Mouse (Mus musculus) limb, embryonic 13.5 days (tissue): ENCODE data around the gene Hoxd4. TPM values are rescaled to one million over a fixed set of nuclear protein-coding genes. Genes with fewer than 3 reads are reported as not detected.

Experiments
- ATAC-seq: fragments of 200-750 bp; cut with Nextera tagmentation; 2 replicates; pipeline ENCODE4 v1.8.0; 2017; ENCODE audit warnings: low read depth, moderate number of reproducible peaks, moderate TSS enrichment; ENCODE audit not compliant: low FRiP score
- H3K27ac ChIP-seq: fragments of 300-500 bp; sonication (generic); 2 replicates; pipeline ENCODE4 v1.5.1; 2015; ENCODE audit warnings: inconsistent platforms, mild to moderate bottlenecking, moderate library complexity
- H3K27me3 ChIP-seq: fragments of 300-500 bp; sonication (generic); 2 replicates; pipeline ENCODE4 v1.6.1; 2015; ENCODE audit warnings: mild to moderate bottlenecking, inconsistent platforms
- H3K36me3 ChIP-seq: fragments of 300-500 bp; sonication (generic); 2 replicates; pipeline ENCODE4 v1.6.1; 2015; ENCODE audit warnings: inconsistent platforms, mild to moderate bottlenecking, moderate library complexity
- H3K4me1 ChIP-seq: fragments of 300-500 bp; sonication (generic); 2 replicates; pipeline ENCODE4 v1.6.1; 2015; ENCODE audit warnings: inconsistent platforms
- H3K4me2 ChIP-seq: fragments of 300-500 bp; sonication (generic); replicated peaks from 2 replicates; pipeline ENCODE4 v1.6.1; 2015; ENCODE audit warnings: inconsistent platforms, mild to moderate bottlenecking, moderate library complexity
- H3K4me3 ChIP-seq: fragments of 300-500 bp; sonication (generic); 2 replicates; pipeline ENCODE4 v1.5.1; 2015; ENCODE audit warnings: moderate library complexity, mild to moderate bottlenecking, inconsistent platforms
- H3K9ac ChIP-seq: fragments of 300-500 bp; sonication (generic); 2 replicates; pipeline ENCODE4 v1.6.1; 2015; ENCODE audit warnings: mild to moderate bottlenecking, inconsistent platforms
- H3K9me3 ChIP-seq: fragments of 300-500 bp; sonication (generic); 2 replicates; pipeline ENCODE4 v1.6.1; 2016; ENCODE audit warnings: inconsistent platforms
- WGBS: fragments of 180-500 bp; shearing (Covaris S2); methylation state at CpG from one replicate; pipeline ENCODE4 v1.1.7; 2015; 5-methylcytosine and 5-hydroxymethylcytosine counted together
- polyA plus RNA-seq: library from polyadenylated mRNA; unstranded; fragments of >200 nt; fragmentation: Nextera tagmentation; extraction: Ambion mirVana; gene quantifications from 2 replicates; pipeline ENCODE4 v1.2.1, GENCODE M21; 2015

Gene Hoxd4
- polyA plus RNA-seq, 1 experiment from 2014 or later: 0.55 TPM

- Histone ChIP-seq H3K27me3 (peaks cover 57% of the 10 kb centered on the region), H3K36me3 (peaks cover 7% of the 10 kb centered on the region; the same call in 1 of the 2 replicates), H3K27ac (peak overlapping the region; percentile 97), H3K4me2 (peak overlapping the region; percentile 75), H3K4me3 (peak overlapping the region; percentile 79), H3K9ac (peak overlapping the region; percentile 99), H3K9me3 (no peaks in the 10 kb centered on the region), H3K4me1 (peaks cover 28% of the 10 kb centered on the region)
- peak; percentile 32; the same call in 1 of the 2 replicates for ATAC-seq
- WGBS: 2% methylated on average over 40 of the region's 40 CpGs
Measured at GRCm38 (mm10) chr2:74672481-74673362, 39.0 kb upstream of the Hoxd4 start.

DNA sequence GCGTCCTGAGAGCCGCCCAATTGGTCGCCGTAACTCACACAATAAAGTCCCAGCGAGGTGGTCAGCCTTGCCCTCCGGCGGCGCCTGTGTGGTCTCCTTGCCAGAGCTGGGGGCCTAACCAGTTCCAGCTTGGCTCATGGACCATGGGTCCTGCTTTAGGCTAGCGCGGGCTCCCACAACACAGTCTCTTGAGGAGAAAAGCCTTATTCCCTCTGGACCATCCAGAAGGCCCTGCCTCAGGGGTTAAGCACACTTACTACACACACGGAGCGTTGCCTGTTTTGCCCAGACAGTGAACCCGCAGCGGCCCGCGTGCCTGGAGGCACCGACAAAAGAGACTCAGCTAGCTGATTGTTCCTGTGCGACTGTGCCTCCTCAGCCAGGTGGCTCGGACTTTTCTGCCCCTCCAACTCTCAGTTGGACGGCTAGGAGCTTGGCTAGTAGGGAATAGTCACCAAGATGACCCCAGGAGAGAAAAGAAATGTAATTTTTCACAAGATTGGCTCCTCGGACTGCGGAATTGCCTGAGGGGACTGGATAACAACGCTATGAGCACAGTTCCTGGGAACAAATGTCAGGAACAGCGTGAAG is 37.8 kb upstream of the Hoxd4 start:
- peak overlapping the region; percentile 75 for H3K4me2 ChIP-seq
- no peaks in the 10 kb centered on the region for H3K9me3 ChIP-seq
- peaks cover 57% of the 10 kb centered on the region for H3K27me3 ChIP-seq
- H3K36me3 ChIP-seq: peaks cover 7% of the 10 kb centered on the region; the same call in 1 of the 2 replicates
- H3K27ac ChIP-seq: peak overlapping the region; percentile 97
- peak overlapping the region; percentile 79 for H3K4me3 ChIP-seq
- ATAC-seq: 0 out of 2 replicates have a peak, but pooled peaks have one; percentile 10
- H3K4me1 ChIP-seq: peaks cover 29% of the 10 kb centered on the region
- H3K9ac ChIP-seq: peak overlapping the region; percentile 99
- 6% methylated on average over 24 of the region's 24 CpGs for whole genome bisulfite sequencing

- Histone ChIP-seq H3K4me3 (peak within 1 kb of the TSS; percentile 79), H3K36me3 (peaks cover 4% of the 10 kb centered on the region; the same call in 1 of the 2 replicates), H3K27ac (peak within 1 kb of the TSS; percentile 97), H3K4me1 (peaks cover 32% of the 10 kb centered on the region), H3K4me2 (peak within 1 kb of the TSS; percentile 75), H3K27me3 (peaks cover 58% of the 10 kb centered on the region), H3K9me3 (no peaks in the 10 kb centered on the region), H3K9ac (peak within 1 kb of the TSS; percentile 99)
- 2% methylated on average over 47 of the region's 47 CpGs for WGBS
- peak; percentile 74 for ATAC-seq
Measured at GRCm38 (mm10) chr2:74674881-74675665, 36.7 kb upstream of the Hoxd4 start, which contains the start of gene Hoxd12. TSS of gene Hoxd12 (plus strand) at chr2:74675013.

GRCm38 (mm10) chr2:74675666-74676282 is 36.0 kb upstream of the Hoxd4 start:
- H3K4me1 ChIP-seq: peaks cover 32% of the 10 kb centered on the region
- 10% methylated on average over 24 of the region's 24 CpGs for WGBS
- ATAC-seq: no peak
- H3K27ac ChIP-seq: peak overlapping the region; percentile 97
- H3K9ac ChIP-seq: peak overlapping the region; percentile 99
- peaks cover 61% of the 10 kb centered on the region for H3K27me3 ChIP-seq
- H3K4me2 ChIP-seq: peak overlapping the region; percentile 75
- no peaks in the 10 kb centered on the region for H3K9me3 ChIP-seq
- H3K36me3 ChIP-seq: peaks cover under 1% of the 10 kb centered on the region; the same call in 1 of the 2 replicates
- H3K4me3 ChIP-seq: peak overlapping the region; percentile 79

DNA sequence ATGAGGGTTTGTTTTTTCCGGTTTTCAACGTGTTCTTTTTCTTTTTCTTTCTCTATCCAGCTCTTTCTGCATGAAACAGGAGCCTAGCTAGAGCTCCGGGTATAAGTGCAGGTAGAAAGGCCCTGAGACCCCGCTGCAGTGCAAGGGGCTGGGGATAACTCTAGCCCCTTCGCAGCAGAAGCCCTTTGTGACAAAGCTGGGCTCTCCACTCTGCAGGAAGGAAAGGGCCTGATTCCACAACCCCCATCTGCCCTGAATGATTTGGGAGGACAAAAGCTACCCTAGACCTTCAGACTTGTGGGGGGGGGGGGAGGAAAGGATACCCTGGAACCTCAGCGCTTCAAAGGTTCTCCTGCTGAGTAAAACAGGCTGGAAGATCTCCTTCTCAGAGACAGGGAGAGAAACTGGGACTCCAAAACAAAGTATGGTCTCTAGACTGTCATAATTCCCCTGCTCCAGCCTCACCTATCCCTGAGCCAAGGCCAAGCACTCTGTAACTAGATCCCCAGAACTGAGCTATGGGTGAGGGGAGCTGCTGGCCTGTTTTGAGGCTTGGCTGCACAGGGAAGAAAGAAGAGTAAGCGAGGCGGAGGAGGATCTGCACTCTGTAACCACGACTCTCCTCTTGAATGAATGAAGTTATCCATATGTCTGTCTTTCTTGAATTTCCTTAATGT is 35.2 kb upstream of the Hoxd4 start:
- H3K9ac ChIP-seq: peak overlapping the region; percentile 99
- no peaks in the 10 kb centered on the region for H3K9me3 ChIP-seq
- peak overlapping the region; percentile 75 for H3K4me2 ChIP-seq
- WGBS: 14% methylated on average over 9 of the region's 9 CpGs
- peaks cover 65% of the 10 kb centered on the region for H3K27me3 ChIP-seq
- peak overlapping the region; percentile 79 for H3K4me3 ChIP-seq
- no peak for ATAC-seq
- H3K27ac ChIP-seq: peak overlapping the region; percentile 97
- H3K36me3 ChIP-seq: no peaks in the 10 kb centered on the region
- H3K4me1 ChIP-seq: peaks cover 32% of the 10 kb centered on the region

DNA sequence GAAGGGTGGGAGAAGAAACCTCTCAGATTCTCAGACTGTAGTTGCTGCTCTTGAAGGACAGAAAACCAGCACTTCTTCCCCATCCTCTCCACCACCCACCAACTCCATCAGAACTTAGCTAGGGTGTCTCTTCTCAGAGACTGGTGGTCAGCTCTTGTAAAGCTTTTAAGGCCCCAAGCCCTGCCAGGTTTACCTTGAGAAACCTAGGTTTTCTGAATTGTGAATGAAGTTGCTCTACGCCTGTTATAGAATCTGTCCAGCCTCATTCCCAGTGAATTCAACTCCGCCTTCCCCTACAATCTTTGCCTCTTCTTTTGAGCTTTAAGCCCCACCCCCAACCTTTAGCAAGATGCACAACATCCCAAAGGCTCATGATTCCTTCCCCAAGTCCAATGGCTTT is 34.6 kb upstream of the Hoxd4 start:
- 29% methylated on average over 2 of the region's 2 CpGs for WGBS
- H3K36me3 ChIP-seq: no peaks in the 10 kb centered on the region
- no peaks in the 10 kb centered on the region for H3K9me3 ChIP-seq
- peak overlapping the region; percentile 97 for H3K27ac ChIP-seq
- peaks cover 66% of the 10 kb centered on the region for H3K27me3 ChIP-seq
- peak overlapping the region; percentile 99 for H3K9ac ChIP-seq
- H3K4me3 ChIP-seq: peak overlapping the region; percentile 79
- ATAC-seq: no peak
- H3K4me1 ChIP-seq: peaks cover 32% of the 10 kb centered on the region
- H3K4me2 ChIP-seq: peak overlapping the region; percentile 75

DNA sequence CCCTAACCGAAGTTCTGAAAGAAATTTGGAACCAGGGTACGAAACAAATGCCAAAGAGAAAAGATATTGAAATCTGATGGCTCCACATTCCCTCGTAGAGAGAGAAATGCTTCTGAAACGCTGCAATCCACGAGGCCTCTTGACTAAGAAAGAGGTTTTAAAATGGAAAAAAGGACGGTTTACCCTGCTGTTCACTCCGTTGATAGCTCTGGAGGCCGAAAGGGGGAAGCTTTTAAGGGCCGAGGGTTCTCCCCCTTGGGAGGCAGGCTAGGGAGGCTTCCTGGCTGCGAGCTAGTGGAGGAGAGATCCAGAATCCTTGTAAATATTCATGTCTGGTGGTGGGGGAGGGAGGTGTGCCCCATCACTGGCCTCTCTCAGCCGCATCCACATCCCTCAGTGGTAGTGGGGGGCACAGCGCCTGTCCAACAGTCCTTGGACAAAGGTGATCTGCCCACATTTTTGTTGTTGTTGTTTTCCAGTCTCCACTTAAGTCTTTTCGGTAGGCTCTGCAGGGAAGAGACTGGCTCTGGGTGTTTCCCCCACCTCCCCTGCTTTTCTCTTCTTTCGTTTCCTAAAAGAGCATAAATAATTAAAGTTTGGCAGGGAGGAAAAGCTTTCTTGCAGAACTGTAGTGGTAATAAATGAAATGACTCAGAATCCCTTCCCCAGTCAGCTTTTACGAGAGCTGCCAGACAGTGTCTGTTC is 32.7 kb upstream of the Hoxd4 start, which contains the start of gene Hoxd11:
TSS of gene Hoxd11 (plus strand) at position 667 of the 705 bp plus-strand sequence.
- Histone ChIP-seq H3K9me3 (no peaks in the 10 kb centered on the region), H3K4me1 (peaks cover 18% of the 10 kb centered on the region), H3K9ac (peak within 1 kb of the TSS; percentile 99), H3K4me3 (peak within 1 kb of the TSS; percentile 79), H3K27me3 (peaks cover 73% of the 10 kb centered on the region), H3K4me2 (peak within 1 kb of the TSS; percentile 75), H3K36me3 (no peaks in the 10 kb centered on the region), H3K27ac (peak within 1 kb of the TSS; percentile 98)
- WGBS: 4% methylated on average over 15 of the region's 15 CpGs
- ATAC-seq: no peak

DNA sequence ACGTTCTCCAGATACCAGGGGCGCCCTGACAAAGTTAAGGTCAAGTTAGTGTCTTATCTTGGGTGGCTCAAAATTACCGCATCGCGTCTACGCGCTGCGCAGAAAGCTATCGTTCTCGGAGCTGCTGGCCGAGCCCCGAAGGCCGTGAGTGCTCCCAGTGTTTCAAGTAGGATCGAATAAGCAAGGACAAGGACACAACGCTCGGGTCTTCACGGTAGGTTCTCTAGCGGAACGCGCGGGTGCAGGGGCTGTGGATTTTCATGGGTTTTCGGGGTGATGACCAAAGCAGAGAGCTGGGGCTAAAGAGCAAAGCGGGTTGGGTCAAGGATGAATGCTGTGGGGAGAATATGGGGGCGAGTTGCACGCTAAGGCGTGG is 32.1 kb upstream of the Hoxd4 start:
- Histone ChIP-seq H3K9ac (peak overlapping the region; percentile 99), H3K36me3 (0 out of 2 replicates have a peak, but pooled peaks cover 5% of the 10 kb centered on the region), H3K4me1 (peaks cover 12% of the 10 kb centered on the region; the same call in 1 of the 2 replicates), H3K27ac (peak overlapping the region; percentile 98), H3K27me3 (peaks cover 73% of the 10 kb centered on the region), H3K4me3 (peak overlapping the region; percentile 79), H3K4me2 (peak overlapping the region; percentile 75), H3K9me3 (no peaks in the 10 kb centered on the region)
- WGBS: under 1% methylated on average over 26 of the region's 26 CpGs
- no peak for ATAC-seq

DNA sequence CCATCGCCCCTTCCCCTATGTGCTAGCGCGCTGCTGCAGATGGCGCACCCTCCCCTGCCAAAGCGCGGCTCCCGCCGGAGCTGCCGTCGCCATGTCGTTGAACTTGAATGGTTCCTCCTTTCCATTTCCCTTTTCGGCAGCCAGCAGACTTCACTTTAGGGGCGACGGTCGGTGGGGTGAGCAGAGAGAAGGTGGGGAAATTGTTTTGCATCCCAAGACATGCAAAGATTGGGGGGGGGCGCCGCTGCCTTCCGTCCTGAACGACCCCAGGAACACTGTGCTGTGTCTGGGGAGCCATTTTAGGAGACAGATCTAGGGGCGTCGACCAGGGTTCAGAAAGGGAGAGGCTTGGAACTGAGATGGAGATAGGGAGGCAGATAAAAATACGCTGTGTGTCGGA is 31.7 kb upstream of the Hoxd4 start:
- ATAC-seq: no peak
- peak overlapping the region; percentile 75 for H3K4me2 ChIP-seq
- H3K27me3 ChIP-seq: peaks cover 71% of the 10 kb centered on the region
- H3K9me3 ChIP-seq: no peaks in the 10 kb centered on the region
- peak overlapping the region; percentile 79 for H3K4me3 ChIP-seq
- 0 out of 2 replicates have a peak, but pooled peaks cover 5% of the 10 kb centered on the region for H3K36me3 ChIP-seq
- peaks cover 11% of the 10 kb centered on the region; the same call in 1 of the 2 replicates for H3K4me1 ChIP-seq
- peak overlapping the region; percentile 98 for H3K27ac ChIP-seq
- peak overlapping the region; percentile 99 for H3K9ac ChIP-seq
- WGBS: 2% methylated on average over 23 of the region's 23 CpGs
